Mouse (Mus musculus) brain, embryonic 14.5 days (tissue): ENCODE data around the gene Elane.

ENCODE experiments used
- CTCF ChIP-seq: fragments of 200-500 bp; IDR thresholded peaks from 2 replicates; pipeline ENCODE4 v1.5.1; 2012; ENCODE audit warnings: inconsistent platforms, mild to moderate bottlenecking, moderate library complexity, borderline replicate concordance; ENCODE audit not compliant: insufficient read depth, insufficient read length; ENCODE audit errors: extremely low read depth
- POLR2A ChIP-seq: fragments of 200-500 bp; IDR thresholded peaks from 2 replicates; pipeline ENCODE4 v1.6.1; 2012; ENCODE audit warnings: mild to moderate bottlenecking, inconsistent platforms, borderline replicate concordance; ENCODE audit not compliant: poor library complexity, insufficient read depth, insufficient read length, severe bottlenecking; ENCODE audit errors: extremely low read depth

GRCm38 (mm10) chr10:79856704-79857451 lies 29.2 kb upstream of the Elane start:
- TF ChIP-seq CTCF (no peak), POLR2A (no peak)
